Mouse (Mus musculus) liver, embryonic 12.5 days (tissue): ENCODE data around the gene Zim1. TPM values are rescaled to one million over a fixed set of nuclear protein-coding genes. Genes with fewer than 3 reads are reported as not detected.
A peak's percentile ranks its signal among the peaks of the same experiment; 100 is the strongest.

Experiments used
- ATAC-seq: fragments of 200-750 bp; cut with Nextera tagmentation; 2 replicates; pipeline ENCODE4 v1.8.0; 2017; ENCODE audit warnings: moderate number of reproducible peaks, mild to moderate bottlenecking, moderate library complexity
- H3K27ac ChIP-seq: fragments of 300-500 bp; sonication (generic); 2 replicates; pipeline ENCODE4 v1.5.1; 2016; ENCODE audit warnings: mild to moderate bottlenecking
- H3K27me3 ChIP-seq: fragments of 300-500 bp; sonication (generic); replicated peaks from 2 replicates; pipeline ENCODE4 v1.6.1; 2016; ENCODE audit warnings: mild to moderate bottlenecking, moderate library complexity
- H3K36me3 ChIP-seq: fragments of 300-500 bp; sonication (generic); 2 replicates; pipeline ENCODE4 v1.6.1; 2016; ENCODE audit warnings: mild to moderate bottlenecking, moderate library complexity
- H3K4me1 ChIP-seq: fragments of 300-500 bp; sonication (generic); 2 replicates; pipeline ENCODE4 v1.6.1; 2016
- H3K4me2 ChIP-seq: fragments of 300-500 bp; sonication (generic); 2 replicates; pipeline ENCODE4 v1.6.1; 2016; ENCODE audit warnings: mild to moderate bottlenecking, moderate library complexity
- H3K4me3 ChIP-seq: fragments of 300-500 bp; sonication (generic); 2 replicates; pipeline ENCODE4 v1.5.1; 2016; ENCODE audit warnings: mild to moderate bottlenecking, moderate library complexity
- H3K9ac ChIP-seq: fragments of 300-500 bp; sonication (generic); 2 replicates; pipeline ENCODE4 v1.6.1; 2016; ENCODE audit warnings: mild to moderate bottlenecking, moderate library complexity
- H3K9me3 ChIP-seq: fragments of 300-500 bp; sonication (generic); replicated peaks from 2 replicates; pipeline ENCODE4 v1.6.1; 2016; ENCODE audit warnings: mild to moderate bottlenecking, moderate library complexity
- WGBS: fragments of 180-500 bp; shearing (Covaris S2); methylation state at CpG from one replicate; pipeline ENCODE4 v1.1.7; 2016; ENCODE audit not compliant: insufficient replicate concordance; 5-methylcytosine and 5-hydroxymethylcytosine counted together
- polyA plus RNA-seq: library from polyadenylated mRNA; unstranded; fragments of >200 nt; fragmentation: Nextera tagmentation; extraction: Ambion mirVana; gene quantifications from 2 replicates; pipeline ENCODE4 v1.2.1, GENCODE M21; 2016

Gene Zim1
- polyA plus RNA-seq: 2.1 and 2.8 TPM in 2 replicates

GRCm38 (mm10) chr7:6696241-6697045 lies at the start of gene Zim1:
Zim1 (minus strand) TSS chr7:6696450.
- peak; percentile 96 for ATAC-seq
- H3K4me3 ChIP-seq: peak within 1 kb of the TSS; percentile 48
- 0 out of 2 replicates have a peak within 1 kb of the TSS, but pooled peaks have one; percentile 35 for H3K9ac ChIP-seq
- H3K27ac ChIP-seq: no peak within 1 kb of the TSS
- H3K36me3 ChIP-seq: no peaks in the 10 kb centered on the region
- no peaks in the 10 kb centered on the region for H3K27me3 ChIP-seq
- H3K9me3 ChIP-seq: no peaks in the 10 kb centered on the region
- H3K4me2 ChIP-seq: peak within 1 kb of the TSS; percentile 59
- 12% methylated on average over 32 of the region's 32 CpGs for WGBS
- no peaks in the 10 kb centered on the region for H3K4me1 ChIP-seq

- Histone ChIP-seq H3K4me2 (no peak overlapping the region), H3K9ac (no peak overlapping the region), H3K36me3 (no peaks in the 10 kb centered on the region), H3K4me3 (no peak overlapping the region), H3K4me1 (no peaks in the 10 kb centered on the region), H3K9me3 (no peaks in the 10 kb centered on the region), H3K27me3 (no peaks in the 10 kb centered on the region), H3K27ac (no peak overlapping the region)
- 58% methylated on average over 10 of the region's 10 CpGs for WGBS
- ATAC-seq: no peak
These were observed 48.1 kb upstream of the Zim1 start for GRCm38 (mm10) chr7:6744281-6744904.

DNA sequence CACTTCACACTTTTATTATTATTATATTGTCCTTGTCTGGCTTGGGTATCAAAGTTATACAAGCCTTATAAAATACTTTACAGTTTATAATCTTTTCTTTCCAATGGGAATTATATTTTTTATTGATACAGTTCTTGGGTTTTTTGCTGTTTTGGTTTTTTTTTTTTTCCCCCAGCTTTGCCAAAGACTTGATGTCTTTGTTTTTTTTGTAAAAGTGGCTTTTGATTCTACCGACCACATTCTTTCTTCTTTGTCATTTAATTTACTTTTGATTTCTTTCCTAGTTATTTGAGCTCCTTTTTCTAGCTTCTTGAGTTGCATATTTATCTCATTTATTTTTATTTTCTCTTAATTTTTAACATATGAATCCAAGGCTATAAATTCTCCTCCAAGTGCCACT lies 39.8 kb upstream of the Zim1 start:
- 66% methylated on average over 1 of the region's 1 CpGs for WGBS
- no peaks in the 10 kb centered on the region for H3K4me1 ChIP-seq
- no peak overlapping the region for H3K4me3 ChIP-seq
- ATAC-seq: no peak
- no peaks in the 10 kb centered on the region; the same call in 1 of the 2 replicates for H3K27me3 ChIP-seq
- no peak overlapping the region for H3K9ac ChIP-seq
- H3K27ac ChIP-seq: no peak overlapping the region
- H3K4me2 ChIP-seq: no peak overlapping the region
- no peaks in the 10 kb centered on the region for H3K36me3 ChIP-seq
- peaks cover under 1% of the 10 kb centered on the region; the same call in 1 of the 2 replicates for H3K9me3 ChIP-seq

DNA sequence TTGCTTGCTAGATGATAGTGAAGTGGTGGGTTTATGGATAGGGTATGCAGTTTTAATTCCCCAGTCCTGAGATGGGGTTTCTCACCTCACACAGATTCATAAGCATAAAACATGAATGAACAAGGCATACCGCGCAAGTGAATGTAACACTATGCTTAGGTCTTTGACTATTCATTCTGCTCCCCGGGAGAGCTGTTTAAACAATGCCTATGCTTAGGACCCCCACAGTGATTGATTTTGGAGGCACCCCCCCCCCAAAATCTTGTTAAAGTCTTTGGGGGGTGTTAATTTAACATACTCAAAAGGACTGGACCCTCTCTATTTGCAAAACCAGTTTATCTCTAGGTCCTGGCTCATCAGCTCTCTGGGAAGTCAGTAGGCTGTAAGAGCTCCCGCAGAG lies 35.7 kb upstream of the Zim1 start:
- H3K9me3 ChIP-seq: peaks cover 39% of the 10 kb centered on the region
- no peaks in the 10 kb centered on the region for H3K36me3 ChIP-seq
- no peak for ATAC-seq
- peak overlapping the region; percentile 30; the same call in 1 of the 2 replicates for H3K27ac ChIP-seq
- peak overlapping the region; percentile 55; the same call in 1 of the 2 replicates for H3K9ac ChIP-seq
- peaks cover 3% of the 10 kb centered on the region; the same call in 1 of the 2 replicates for H3K4me1 ChIP-seq
- peaks cover 12% of the 10 kb centered on the region for H3K27me3 ChIP-seq
- 47% methylated on average over 4 of the region's 4 CpGs for WGBS
- H3K4me2 ChIP-seq: peak overlapping the region; percentile 31
- H3K4me3 ChIP-seq: peak overlapping the region; percentile 59

DNA sequence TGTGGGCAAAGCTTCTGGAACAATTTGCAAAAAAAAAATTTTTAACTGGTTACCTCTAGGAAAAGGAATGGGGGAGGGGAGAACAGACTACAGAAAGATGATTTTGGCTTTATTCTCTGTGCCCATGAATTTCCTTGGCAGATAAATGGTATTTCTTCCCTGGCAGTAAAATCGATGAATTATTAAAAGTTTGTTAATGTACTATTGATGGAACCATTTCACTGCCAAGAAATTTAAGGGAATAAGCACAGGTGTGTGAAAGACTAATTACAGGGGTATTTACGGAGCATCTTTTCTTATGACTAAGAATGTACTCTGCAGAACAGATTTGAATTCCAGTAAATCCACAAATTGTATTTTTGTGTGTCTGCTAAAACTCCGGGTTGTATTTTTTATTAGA lies 35.1 kb upstream of the Zim1 start:
- Histone ChIP-seq H3K9ac (no peak overlapping the region), H3K4me2 (0 out of 2 replicates have a peak overlapping the region, but pooled peaks have one; percentile 31), H3K4me3 (peak overlapping the region; percentile 59), H3K27me3 (peaks cover 12% of the 10 kb centered on the region), H3K36me3 (no peaks in the 10 kb centered on the region), H3K9me3 (peaks cover 39% of the 10 kb centered on the region), H3K27ac (no peak overlapping the region), H3K4me1 (peaks cover 4% of the 10 kb centered on the region; the same call in 1 of the 2 replicates)
- no peak for ATAC-seq
- WGBS: 40% methylated on average over 3 of the region's 3 CpGs

DNA sequence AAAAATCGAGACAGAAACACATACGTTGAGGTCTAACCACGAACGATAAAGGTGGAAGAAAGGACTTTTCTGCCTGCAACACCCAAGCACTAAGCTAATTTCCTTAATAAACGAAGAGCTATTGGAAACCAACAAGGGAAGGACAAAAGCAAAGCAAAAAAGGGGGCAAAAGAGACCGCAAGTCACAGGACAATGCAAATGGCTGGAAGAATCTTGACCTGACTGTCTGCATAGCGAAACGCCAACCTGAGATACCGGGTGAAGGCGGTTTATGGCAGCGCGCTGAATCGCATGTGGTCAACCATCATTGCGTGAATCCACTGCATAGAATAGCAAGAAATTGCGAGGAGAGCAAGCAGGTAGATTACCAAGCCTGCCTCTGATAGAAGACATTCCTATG lies 34.6 kb upstream of the Zim1 start:
- WGBS: 38% methylated on average over 15 of the region's 15 CpGs
- Histone ChIP-seq H3K4me2 (peak overlapping the region; percentile 71), H3K9ac (no peak overlapping the region; the same call in 1 of the 2 replicates), H3K36me3 (no peaks in the 10 kb centered on the region), H3K27ac (peak overlapping the region; percentile 55; the same call in 1 of the 2 replicates), H3K9me3 (peaks cover 39% of the 10 kb centered on the region), H3K4me1 (peaks cover 4% of the 10 kb centered on the region; the same call in 1 of the 2 replicates), H3K4me3 (peak overlapping the region; percentile 59), H3K27me3 (peaks cover 12% of the 10 kb centered on the region)
- no peak for ATAC-seq

DNA sequence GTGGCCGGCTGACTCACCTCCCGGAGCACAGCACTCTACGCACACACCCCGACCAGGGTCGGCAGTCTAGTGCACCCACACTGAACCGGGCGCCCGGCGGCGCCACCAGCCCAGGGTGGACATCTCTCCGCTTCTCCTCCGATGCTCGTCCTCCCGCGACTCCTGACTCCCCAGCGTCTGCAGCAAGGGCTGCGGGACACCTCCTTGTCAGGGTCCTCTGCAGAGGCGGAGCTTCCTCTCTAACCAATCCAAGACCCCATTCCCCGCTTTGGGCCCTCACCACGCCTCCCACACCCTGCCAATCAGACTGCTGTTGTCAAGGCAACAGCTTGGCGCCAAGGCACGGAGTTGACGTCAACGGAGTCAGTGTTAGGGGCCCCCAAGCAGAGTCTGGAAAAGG lies 34.0 kb upstream of the Zim1 start, which contains the start of the genes Peg3 and Usp29:
Gene Peg3, minus strand, starts transcription at position 191 of the 400 bp plus-strand sequence.
Gene Usp29, plus strand, starts transcription at position 338 of the 400 bp plus-strand sequence.
- Histone ChIP-seq H3K36me3 (peaks cover 6% of the 10 kb centered on the region), H3K27me3 (peaks cover 12% of the 10 kb centered on the region), H3K4me3 (peak within 1 kb of the TSS; percentile 59), H3K4me2 (peak within 1 kb of the TSS; percentile 71), H3K9me3 (peaks cover 39% of the 10 kb centered on the region), H3K27ac (peak within 1 kb of the TSS; percentile 85), H3K4me1 (peaks cover 4% of the 10 kb centered on the region; the same call in 1 of the 2 replicates), H3K9ac (peak within 1 kb of the TSS; percentile 62)
- WGBS: 40% methylated on average over 24 of the region's 24 CpGs
- ATAC-seq: peak; percentile 44

DNA sequence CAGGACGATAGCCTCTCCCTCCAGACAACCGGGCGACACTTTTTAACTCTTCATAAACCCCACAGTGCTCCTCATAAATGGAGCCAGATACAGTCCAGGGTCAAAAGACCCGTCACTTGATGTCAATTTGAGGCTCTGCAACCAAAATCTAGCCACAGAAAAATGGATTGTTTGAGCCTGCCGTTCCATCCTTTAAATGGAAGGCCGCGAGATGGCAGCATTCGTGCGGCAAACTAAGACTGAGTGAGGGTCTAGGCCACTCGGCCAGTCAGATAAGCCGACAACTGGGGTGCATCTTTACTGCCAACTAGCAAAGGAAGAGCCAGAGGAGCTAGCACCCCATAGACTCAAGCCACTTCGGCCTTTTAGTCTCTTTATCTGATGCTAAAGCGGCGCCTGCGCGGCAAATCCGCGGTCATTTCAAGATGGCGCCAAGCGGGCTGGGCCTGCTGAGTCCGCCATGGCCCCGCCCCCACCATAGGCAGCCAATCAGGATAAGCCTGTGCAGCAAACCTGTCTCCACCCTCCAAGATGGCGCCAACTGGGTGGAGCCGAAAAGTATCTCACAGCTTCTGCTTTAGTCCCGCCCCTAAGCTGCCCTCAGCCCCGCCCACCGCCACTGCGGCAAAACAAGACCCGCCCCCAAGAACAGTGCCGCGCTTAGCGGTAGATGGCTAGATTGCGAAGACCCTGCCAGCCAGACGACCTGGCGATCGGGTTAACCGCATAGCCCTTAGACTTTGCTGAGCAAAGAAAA lies 33.0 kb upstream of the Zim1 start:
- Histone ChIP-seq H3K4me3 (peak overlapping the region; percentile 59), H3K36me3 (peaks cover 12% of the 10 kb centered on the region), H3K27ac (peak overlapping the region; percentile 85), H3K27me3 (peaks cover 12% of the 10 kb centered on the region), H3K4me2 (peak overlapping the region; percentile 71), H3K9me3 (peaks cover 39% of the 10 kb centered on the region), H3K4me1 (peaks cover 4% of the 10 kb centered on the region; the same call in 1 of the 2 replicates), H3K9ac (peak overlapping the region; percentile 62)
- ATAC-seq: peak; percentile 50
- whole genome bisulfite sequencing: 40% methylated on average over 37 of the region's 37 CpGs

GRCm38 (mm10) chr7:6728263-6728931 lies 32.1 kb upstream of the Zim1 start:
- Histone ChIP-seq H3K4me3 (peak overlapping the region; percentile 59), H3K9me3 (peaks cover 39% of the 10 kb centered on the region), H3K4me1 (peaks cover 4% of the 10 kb centered on the region; the same call in 1 of the 2 replicates), H3K4me2 (peak overlapping the region; percentile 71), H3K27me3 (peaks cover 12% of the 10 kb centered on the region), H3K27ac (peak overlapping the region; percentile 85), H3K9ac (no peak overlapping the region), H3K36me3 (peaks cover 18% of the 10 kb centered on the region)
- WGBS: 41% methylated on average over 19 of the region's 19 CpGs
- ATAC-seq: peak; percentile 83

DNA sequence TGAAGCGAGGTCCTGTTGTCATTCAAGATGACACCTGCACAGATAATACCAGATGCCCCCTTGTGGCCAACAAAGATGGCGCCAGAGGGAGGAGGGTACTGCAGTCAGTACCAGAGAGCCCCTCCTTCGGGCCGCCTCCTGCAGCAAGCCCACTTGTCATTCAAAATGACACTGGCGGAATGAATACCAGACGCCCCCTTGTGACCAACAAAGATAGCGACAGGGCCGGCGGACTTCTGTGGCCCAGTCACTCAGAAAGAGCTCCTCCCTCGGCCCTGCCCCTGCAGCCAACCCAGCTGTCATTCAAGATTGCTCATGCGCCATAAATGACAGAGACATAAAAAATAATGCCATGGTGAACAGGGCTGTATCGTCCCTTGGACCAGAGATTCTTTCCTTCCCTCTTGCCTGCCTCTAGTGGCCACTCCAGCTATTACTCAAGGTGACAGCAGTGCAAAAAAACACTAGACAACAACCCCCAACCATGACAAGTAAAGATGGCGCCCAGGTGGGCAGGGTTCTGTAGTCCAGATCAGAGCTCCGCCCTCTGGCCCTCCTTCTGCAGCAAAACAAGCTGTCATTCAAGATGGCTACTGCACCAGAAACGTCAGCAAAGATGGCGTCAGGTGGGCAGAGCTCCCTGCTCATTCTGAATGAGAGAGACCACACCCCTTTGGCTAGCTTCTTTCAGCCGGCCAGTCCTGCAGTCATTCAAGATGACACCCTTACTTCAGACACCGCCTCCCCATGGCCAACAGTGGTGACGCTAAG lies 31.3 kb upstream of the Zim1 start:
- 49% methylated on average over 19 of the region's 19 CpGs for WGBS
- peak; percentile 30 for ATAC-seq
- H3K27ac ChIP-seq: peak overlapping the region; percentile 62
- H3K4me3 ChIP-seq: peak overlapping the region; percentile 59
- peaks cover 19% of the 10 kb centered on the region for H3K36me3 ChIP-seq
- H3K27me3 ChIP-seq: peaks cover 12% of the 10 kb centered on the region
- H3K9me3 ChIP-seq: peaks cover 39% of the 10 kb centered on the region
- H3K4me2 ChIP-seq: peak overlapping the region; percentile 71
- peaks cover 4% of the 10 kb centered on the region; the same call in 1 of the 2 replicates for H3K4me1 ChIP-seq
- H3K9ac ChIP-seq: no peak overlapping the region
